Mouse (Mus musculus): ENCODE measurements around the gene Zfp692. TPM values are rescaled to one million over a fixed set of nuclear protein-coding genes. Genes with fewer than 3 reads are reported as not detected.

The Zfp692 gene
- total and polyA plus RNA-seq, 3 experiments: 25.7 to 38.0 TPM; not detected in 1

GRCm38 (mm10) chr11:58334746-58335145 lies 27.9 kb downstream of the Zfp692 start:
- TF ChIP-seq POLR2A (IDR thresholded peaks at IDR 0.05; ENCODE audit: control insufficient read depth in 1 of 2, insufficient read depth in 1 of 2, low read depth in 1 of 2, low read length in 2 of 2, poor library complexity in 1 of 2) (no peak), NELFE (IDR thresholded peaks at IDR 0.05; ENCODE audit: low read depth, low read length) (no peak), MAX (IDR thresholded peaks at IDR 0.05; ENCODE audit: low read length) (no peak), EP300 (IDR thresholded peaks at IDR 0.05; ENCODE audit: low read depth in 1 of 2, low read length in 2 of 2) (no peak), TCF12 (IDR thresholded peaks at IDR 0.05; ENCODE audit: low read depth, low read length) (no peak)
- DNase-seq (ENCODE audit: low read depth, low spot score): no peak
- H3K9ac ChIP-seq (ENCODE audit: control insufficient read depth, low read depth, low read length, poor library complexity, severe bottlenecking): no peak overlapping the region
- H3K4me3 ChIP-seq (ENCODE audit: control insufficient read depth in 1 of 2, insufficient read depth in 1 of 2, low read depth in 2 of 2, low read length in 2 of 2): no peak overlapping the region
- H3K36me3 ChIP-seq (ENCODE audit: control insufficient read depth in 1 of 2, insufficient read depth in 2 of 2, low read length in 2 of 2): peaks cover 5 to 10% of the 10 kb centered on the region in 2 experiments
- H3K79me2 ChIP-seq (ENCODE audit: control insufficient read depth, insufficient read depth, low read length, poor library complexity): peaks cover 21% of the 10 kb centered on the region
- no peaks in the 10 kb centered on the region for H3K9me3 ChIP-seq (replicated peaks; ENCODE audit: insufficient read depth, low read length)
- H3K4me1 ChIP-seq (ENCODE audit: control insufficient read depth in 1 of 2, insufficient read depth in 2 of 2, low read length in 2 of 2): peaks cover 0 to 9% of the 10 kb centered on the region in 2 experiments; a peak in 1 of 4 replicates
- H3K27me3 ChIP-seq (ENCODE audit: control insufficient read depth in 1 of 2, insufficient read depth in 2 of 2, low read length in 2 of 2): no peaks in the 10 kb centered on the region
- no peak overlapping the region for H3K27ac ChIP-seq (ENCODE audit: control insufficient read depth, low read depth, low read length)

GRCm38 (mm10) chr11:58346745-58347144 lies 39.9 kb downstream of the Zfp692 start:
- Histone ChIP-seq H3K79me2 (ENCODE audit: control insufficient read depth, insufficient read depth, low read length, poor library complexity) (no peaks in the 10 kb centered on the region), H3K4me3 (ENCODE audit: control insufficient read depth in 1 of 2, insufficient read depth in 1 of 2, low read depth in 2 of 2, low read length in 2 of 2) (no peak overlapping the region), H3K9me3 (replicated peaks; ENCODE audit: insufficient read depth, low read length) (no peaks in the 10 kb centered on the region), H3K27ac (ENCODE audit: control insufficient read depth, low read depth, low read length) (no peak overlapping the region), H3K4me1 (ENCODE audit: control insufficient read depth in 1 of 2, insufficient read depth in 2 of 2, low read length in 2 of 2) (peaks cover 5 to 8% of the 10 kb centered on the region in 2 experiments; a peak in 2 of 4 replicates), H3K36me3 (ENCODE audit: control insufficient read depth in 1 of 2, insufficient read depth in 2 of 2, low read length in 2 of 2) (peaks cover 0 to 8% of the 10 kb centered on the region in 2 experiments; a peak in 3 of 4 replicates), H3K9ac (ENCODE audit: control insufficient read depth, low read depth, low read length, poor library complexity, severe bottlenecking) (no peak overlapping the region), H3K27me3 (ENCODE audit: control insufficient read depth in 1 of 2, insufficient read depth in 2 of 2, low read length in 2 of 2) (no peaks in the 10 kb centered on the region)
- TF ChIP-seq POLR2AphosphoS5 (IDR thresholded peaks at IDR 0.05; ENCODE audit: borderline replicate concordance, low read depth, low read length) (no peak), ZNF384 (IDR thresholded peaks at IDR 0.05; ENCODE audit: low read depth, low read length) (no peak), CTCF (IDR thresholded peaks at IDR 0.05 in 2 of 3, conservative IDR thresholded peaks at IDR 0.05 in 1 of 3; ENCODE audit: control insufficient read depth in 1 of 3, insufficient read depth in 1 of 3, low read depth in 2 of 3, low read length in 3 of 3, poor library complexity in 1 of 3, severe bottlenecking in 1 of 3) (no peak), CHD1 (IDR thresholded peaks at IDR 0.05; ENCODE audit: low read depth, low read length) (no peak), RCOR1 (IDR thresholded peaks at IDR 0.05; ENCODE audit: low read depth, low read length) (no peak), E2F4 (IDR thresholded peaks at IDR 0.05; ENCODE audit: borderline replicate concordance, low read depth, low read length) (no peak)
- DNase-seq (ENCODE audit: low read depth, low spot score): no peak

GRCm38 (mm10) chr11:58350628-58351027 lies 43.8 kb downstream of the Zfp692 start:
- Histone ChIP-seq H3K9me3 (replicated peaks; ENCODE audit: insufficient read depth, low read length) (no peaks in the 10 kb centered on the region), H3K4me1 (ENCODE audit: control insufficient read depth in 1 of 2, insufficient read depth in 2 of 2, low read length in 2 of 2) (peaks cover 17 to 40% of the 10 kb centered on the region in 2 experiments), H3K9ac (ENCODE audit: control insufficient read depth, low read depth, low read length, poor library complexity, severe bottlenecking) (no peak overlapping the region), H3K27me3 (ENCODE audit: control insufficient read depth in 1 of 2, insufficient read depth in 2 of 2, low read length in 2 of 2) (no peaks in the 10 kb centered on the region), H3K36me3 (ENCODE audit: control insufficient read depth in 1 of 2, insufficient read depth in 2 of 2, low read length in 2 of 2) (peaks cover 0 to 32% of the 10 kb centered on the region in 2 experiments; a peak in 3 of 4 replicates), H3K27ac (ENCODE audit: control insufficient read depth, low read depth, low read length) (no peak overlapping the region), H3K4me3 (ENCODE audit: control insufficient read depth in 1 of 2, insufficient read depth in 1 of 2, low read depth in 2 of 2, low read length in 2 of 2) (no peak overlapping the region), H3K79me2 (ENCODE audit: control insufficient read depth, insufficient read depth, low read length, poor library complexity) (no peaks in the 10 kb centered on the region)
- no peak for TF ChIP-seq TCF12 (IDR thresholded peaks at IDR 0.05; ENCODE audit: low read depth, low read length)
- TF ChIP-seq BHLHE40 (IDR thresholded peaks at IDR 0.05; ENCODE audit: borderline replicate concordance, low read depth, low read length): no peak
- peak; percentile 73 for TF ChIP-seq TBP (IDR thresholded peaks at IDR 0.05; ENCODE audit: low read depth, low read length)
- peak; percentile 31 to 47 (median 39); a peak in 5 of 6 replicates for TF ChIP-seq CTCF (IDR thresholded peaks at IDR 0.05 in 2 of 3, conservative IDR thresholded peaks at IDR 0.05 in 1 of 3; ENCODE audit: control insufficient read depth in 1 of 3, insufficient read depth in 1 of 3, low read depth in 2 of 3, low read length in 3 of 3, poor library complexity in 1 of 3, severe bottlenecking in 1 of 3)
- TF ChIP-seq RAD21 (IDR thresholded peaks at IDR 0.05; ENCODE audit: low read depth, low read length): peak; percentile 8; the same call in 1 of the 2 replicates
- peak; percentile 59 for DNase-seq (ENCODE audit: low read depth, low spot score)

All from MEL (cell line).